Mouse (Mus musculus): ENCODE results near the gene Ush2a.

The Ush2a gene

DNA sequence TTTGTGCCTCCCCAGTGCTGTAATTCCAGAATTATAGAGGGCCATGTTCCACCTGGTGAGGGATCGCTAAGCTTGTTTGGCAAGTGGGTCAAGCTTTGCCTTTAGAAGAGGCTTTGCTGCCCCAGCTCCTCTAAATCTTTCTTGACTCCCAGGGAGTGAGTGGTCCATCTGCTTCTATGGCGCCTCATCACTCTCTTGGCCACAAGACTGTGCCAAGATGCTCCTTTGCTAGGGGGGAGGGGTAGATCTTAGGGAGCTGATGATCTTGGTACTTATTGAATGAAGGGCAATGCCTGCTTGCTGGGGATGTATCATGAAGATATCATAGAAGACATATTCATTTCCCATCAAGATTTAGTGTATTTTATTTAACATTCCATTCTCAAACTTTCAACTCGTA lies 279.7 kb downstream of the Ush2a start:
- ATAC-seq (ENCODE audit: low TSS enrichment), result no peak

DNA sequence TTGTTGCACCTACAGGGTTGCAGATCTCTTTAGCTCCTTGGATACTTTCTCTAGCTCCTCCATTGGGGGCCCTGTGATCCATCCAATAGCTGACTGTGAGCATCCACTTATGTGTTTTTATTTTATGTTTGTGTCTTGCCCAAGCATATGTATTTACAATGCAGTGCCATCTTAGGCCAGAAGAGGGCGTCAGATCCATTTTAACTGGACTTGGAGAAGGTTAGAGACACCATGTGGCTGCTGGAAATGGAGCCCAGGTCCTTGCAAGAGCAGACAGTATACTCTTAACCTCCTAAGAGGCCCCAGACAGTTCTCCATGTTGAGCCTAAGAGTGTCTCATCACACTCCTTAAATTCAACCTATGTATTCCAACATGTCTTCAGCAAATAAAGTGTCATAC lies 281.5 kb downstream of the Ush2a start:
- no peak for ATAC-seq (ENCODE audit: low TSS enrichment)

DNA sequence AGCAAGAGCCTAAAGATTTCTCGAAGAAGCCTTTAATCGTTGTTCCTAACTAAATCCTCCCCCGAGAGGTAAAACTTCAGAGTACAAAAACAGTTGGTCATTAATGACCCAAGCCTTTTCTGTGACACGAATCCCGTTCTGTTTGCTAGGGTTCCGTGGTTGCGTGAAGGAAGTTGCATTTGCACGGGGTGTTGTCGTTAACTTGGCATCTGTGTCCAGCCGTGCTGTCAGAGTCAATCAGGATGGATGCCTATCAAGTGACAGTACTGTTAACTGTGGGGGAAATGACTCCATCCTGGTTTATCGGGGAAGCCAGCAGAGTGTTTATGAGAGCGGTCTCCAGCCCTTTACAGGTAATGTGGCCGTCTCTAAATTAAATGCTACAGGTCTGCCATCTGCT lies 287.9 kb downstream of the Ush2a start:
- no peak for ATAC-seq (ENCODE audit: low TSS enrichment)

DNA sequence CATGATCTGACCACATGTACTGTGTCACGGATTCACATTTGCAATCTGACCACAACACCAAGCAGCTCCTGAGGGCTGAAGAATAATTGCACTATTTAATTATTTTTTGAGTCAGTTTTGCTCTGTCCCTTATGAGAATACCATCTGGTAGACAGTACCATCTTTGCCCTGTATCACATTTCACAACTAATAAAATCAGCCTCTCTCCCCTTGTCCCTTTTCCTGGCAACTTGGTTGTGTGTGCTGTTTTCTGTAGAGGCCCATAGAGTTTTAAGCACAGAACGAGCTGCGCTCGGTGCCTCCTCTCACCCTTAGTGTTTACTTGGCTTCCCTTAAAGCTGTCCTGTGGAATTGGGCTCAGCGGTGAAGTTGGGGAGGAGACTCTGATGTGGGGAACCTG lies 290.0 kb downstream of the Ush2a start:
- ATAC-seq (ENCODE audit: low TSS enrichment), result no peak

DNA sequence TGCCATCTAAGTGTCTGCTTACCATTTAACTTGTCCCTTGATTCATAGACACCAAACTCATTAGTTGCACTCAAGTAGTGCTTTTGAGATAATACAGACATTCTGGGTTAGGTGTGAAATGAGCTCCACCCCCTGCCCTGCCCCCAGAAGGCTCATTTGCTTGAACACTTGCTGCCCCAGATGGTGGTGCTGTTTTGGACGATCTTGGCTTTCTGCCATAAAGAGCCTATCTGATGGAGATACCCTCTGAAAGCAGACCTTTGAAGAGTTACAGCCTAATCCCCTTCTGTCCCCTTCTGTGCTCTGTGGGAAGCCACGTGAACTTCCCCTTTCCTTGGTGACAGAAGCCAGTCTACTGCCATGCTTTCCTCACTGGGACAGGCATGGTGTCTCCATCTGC lies 297.1 kb downstream of the Ush2a start:
- no peak for ATAC-seq (ENCODE audit: low TSS enrichment)

DNA sequence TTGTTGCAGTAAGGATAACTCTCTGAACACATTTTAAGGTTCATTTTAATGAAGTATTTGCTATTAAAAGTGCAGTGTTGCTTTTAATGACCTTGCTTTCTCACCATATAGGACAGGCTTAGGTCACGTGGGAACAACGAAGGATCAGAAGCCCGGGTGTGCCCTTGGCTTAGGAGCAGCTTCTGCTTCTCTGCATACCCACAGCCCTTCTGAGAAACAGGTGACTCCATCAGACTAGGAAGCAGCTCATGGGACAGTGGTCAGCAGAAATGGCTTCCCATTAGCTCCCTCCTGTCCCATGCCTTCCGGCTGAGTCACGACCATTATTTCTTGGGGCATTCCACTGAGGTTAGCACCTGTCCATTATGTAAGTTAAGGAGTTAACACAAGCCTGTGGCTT lies 304.4 kb downstream of the Ush2a start:
- no peak for ATAC-seq (ENCODE audit: low TSS enrichment)

DNA sequence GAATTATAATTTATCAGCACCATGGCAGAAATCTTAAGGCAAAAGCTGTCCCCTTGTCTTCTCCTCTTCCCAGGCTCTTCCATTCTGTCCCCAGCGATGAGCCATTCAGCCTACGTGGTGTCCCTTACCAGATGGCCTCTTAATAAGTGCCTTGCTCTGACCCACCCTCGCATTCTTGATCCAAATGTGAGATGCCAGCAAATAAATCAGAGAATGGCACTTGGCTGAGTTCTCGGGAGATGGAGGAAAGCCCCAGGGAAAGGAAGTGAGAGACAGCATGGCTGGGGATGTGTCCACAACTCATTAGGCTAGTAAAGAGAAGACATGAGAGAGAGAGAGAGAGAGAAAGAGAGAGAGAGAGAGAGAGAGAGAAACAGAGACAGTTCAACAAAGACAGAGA lies 305.7 kb downstream of the Ush2a start:
- ATAC-seq (ENCODE audit: low TSS enrichment), result no peak

DNA sequence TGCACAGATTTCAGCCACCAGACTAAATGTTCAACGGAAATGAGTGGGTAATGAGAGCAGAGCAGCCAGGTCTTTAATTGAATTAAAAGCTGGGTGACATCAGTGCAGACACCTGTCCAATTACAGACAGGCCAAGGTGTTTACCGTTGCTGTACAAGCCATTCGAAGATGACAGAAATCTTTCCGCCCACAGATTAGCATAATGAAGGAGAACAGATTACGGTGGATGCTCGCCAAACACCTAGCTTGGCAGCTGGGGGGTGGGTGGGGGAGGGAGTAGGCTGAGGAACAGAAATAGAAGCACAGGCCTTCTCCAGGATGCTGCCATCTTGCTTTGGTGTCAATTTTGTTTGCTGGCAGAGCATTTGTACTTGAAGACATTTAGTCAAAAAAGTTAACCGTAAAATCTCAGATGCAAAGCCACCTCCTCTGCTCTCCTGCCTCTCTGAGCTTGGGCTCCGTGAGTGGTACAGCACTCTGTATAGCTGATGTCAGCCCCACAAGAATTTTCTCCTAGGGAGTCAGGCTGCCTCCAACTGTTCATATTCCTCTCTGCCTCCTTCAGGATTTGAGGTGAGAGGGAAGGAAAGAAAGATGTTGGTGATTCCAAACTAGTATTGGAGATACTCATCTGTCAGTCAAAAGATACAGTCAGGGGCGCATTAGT lies 306.6 kb downstream of the Ush2a start:
- ATAC-seq (ENCODE audit: low TSS enrichment), result peak; percentile 92

DNA sequence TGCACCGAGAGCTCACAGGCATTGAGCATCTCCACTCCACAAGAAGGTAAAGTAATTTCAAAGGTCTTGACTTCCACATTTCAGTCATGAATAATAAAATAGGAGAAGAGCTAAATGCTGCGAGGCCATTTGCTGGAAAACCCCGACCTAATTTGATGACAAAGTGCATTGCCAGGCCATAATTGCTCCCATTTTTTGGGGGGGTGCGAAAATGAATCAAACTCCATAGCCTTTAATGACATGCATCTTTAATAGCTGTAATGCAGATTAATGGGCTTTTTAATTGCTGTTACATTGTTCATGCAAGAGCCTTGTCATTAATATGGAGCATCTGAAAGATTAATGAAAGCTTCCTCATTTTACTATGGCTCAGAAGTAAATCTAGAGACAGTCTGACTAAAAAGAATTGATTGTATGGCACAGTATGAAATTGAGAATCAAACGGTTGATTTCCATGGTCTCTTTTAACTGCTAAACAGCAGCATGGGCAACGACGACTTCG lies 314.5 kb downstream of the Ush2a start:
- no peak for ATAC-seq (ENCODE audit: low TSS enrichment)

DNA sequence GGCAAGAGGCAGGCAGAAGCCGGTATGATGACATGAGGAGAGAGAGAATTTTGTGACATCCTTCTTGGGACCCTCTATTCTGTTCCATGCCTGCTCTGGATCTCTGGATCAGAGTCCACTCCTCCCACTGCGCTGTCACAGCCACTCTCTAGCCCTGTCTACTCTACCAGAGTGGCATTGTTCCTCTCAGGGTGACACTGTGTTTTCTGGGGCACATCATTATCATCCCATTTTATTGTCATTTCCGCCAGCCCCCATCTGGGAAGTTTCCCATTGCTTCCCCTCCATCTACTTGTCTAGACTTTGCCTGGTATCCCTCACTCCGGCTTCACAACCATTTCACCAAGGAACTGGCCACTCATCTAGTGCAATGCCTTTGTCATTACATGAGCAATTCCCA lies 315.6 kb downstream of the Ush2a start:
- ATAC-seq (ENCODE audit: low TSS enrichment), result no peak

DNA sequence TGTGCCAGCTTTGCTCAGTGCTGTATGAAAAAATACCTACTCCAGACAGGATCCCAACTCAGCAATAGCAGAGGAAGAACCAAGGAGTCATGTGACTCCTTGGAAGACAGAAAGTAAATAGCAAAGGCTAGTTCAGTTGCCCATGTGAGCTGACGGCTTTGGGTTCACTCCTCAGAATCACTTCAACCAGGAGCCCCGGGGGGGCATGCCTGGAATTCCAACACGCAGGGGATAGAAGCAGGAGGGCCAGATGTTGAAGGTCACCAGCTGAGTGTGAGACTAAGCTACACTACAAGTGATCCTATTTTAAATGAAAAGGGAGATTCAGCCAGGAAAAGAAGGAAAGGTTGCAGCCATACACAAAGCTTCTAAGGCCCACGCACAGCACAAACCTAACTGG lies 319.3 kb downstream of the Ush2a start:
- ATAC-seq (ENCODE audit: low TSS enrichment), result no peak

DNA sequence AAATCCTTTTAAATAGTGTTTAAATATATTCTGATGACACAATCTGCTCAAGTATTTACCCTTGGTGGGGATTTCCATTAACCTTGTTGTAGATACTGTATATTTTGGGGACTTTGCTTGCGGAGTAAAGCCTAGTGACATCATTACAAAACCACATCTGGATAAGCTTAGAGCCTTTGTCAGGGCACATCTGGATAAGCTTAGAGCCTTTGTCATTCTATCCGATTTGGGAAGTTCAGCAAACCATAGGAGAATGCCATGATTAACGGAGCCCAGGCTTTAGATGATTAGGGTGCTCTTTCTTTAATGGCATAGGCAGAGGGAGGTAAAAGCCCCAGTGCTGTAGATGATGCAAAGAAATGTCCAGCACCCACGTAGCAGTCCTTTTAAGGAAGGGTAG lies 333.4 kb downstream of the Ush2a start:
- no peak for ATAC-seq (ENCODE audit: low TSS enrichment)

DNA sequence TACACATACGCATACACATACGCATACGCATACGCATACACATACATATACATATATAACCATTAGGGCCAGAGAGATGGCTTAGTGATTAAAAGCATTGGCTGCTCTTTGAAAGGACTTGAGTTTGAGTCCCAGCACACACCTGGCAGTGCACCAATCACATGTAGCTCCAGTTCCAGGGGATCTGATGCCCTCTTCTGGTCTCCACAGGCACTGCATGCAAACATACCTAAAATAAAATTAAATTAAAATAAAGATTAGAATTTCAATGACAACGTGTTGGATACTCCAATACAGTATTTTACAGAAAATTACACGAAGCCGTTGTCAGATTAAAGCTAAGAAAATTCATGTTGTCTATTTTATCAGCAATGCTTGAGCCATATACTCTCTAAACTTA lies 336.2 kb downstream of the Ush2a start:
- ATAC-seq (ENCODE audit: low TSS enrichment), result no peak

DNA sequence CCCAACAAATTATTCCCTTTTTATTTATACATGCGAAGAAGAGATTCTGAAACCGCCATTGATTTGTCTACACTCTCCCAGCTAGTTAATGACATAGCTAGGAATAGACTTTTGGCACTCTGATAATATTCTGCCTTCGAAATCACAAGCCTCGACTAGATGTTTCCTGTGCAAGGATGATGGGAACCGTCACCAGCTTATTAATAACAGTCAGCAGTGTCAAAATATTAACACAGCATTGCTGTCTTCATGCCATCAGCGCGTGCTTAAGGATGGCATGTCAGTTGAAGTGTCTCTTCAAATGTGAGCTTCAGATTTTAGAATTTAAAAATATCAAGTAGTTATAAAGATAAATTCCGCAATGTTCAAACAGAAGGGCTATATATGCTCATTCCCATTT lies 337.3 kb downstream of the Ush2a start:
- ATAC-seq (ENCODE audit: low TSS enrichment), result no peak

DNA sequence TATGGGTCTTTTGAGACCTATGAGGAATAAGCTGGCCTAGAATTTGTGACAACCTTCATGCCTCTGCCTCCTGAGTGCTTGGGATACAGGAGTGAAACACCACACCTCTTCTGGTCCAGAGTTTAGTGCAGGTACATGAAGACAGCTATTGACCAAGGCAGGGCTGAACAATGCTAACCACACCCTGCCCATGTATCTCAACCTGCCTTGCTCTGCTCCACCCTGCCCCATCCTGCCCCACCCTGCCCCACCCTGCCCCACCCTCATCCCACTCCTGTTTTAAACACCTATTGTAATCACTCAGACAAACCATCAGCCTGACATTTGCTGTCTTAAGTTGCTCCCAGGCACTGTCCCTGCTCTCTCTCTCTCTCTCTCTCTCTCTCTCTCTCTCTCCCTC lies 344.6 kb downstream of the Ush2a start:
- ATAC-seq (ENCODE audit: low TSS enrichment), result no peak

DNA sequence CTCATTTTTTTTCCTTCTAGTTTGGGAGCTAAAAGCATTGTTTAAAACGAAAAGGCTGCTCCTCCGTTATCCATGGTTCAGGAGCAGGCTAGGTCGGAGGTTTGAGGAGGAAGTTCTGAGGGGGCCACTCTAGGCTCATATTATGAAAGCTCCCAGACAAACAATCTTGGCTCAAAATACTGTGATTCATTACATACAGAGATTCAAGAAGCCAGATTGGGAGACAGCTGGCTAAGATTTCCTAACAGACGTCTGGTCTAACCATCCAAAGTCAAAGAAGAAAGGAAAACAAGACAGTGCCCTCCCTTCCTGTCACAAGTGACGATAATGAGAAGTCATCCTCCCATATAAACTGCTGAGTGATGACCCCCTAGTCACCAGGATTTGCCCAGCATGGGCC lies 354.7 kb downstream of the Ush2a start:
- ATAC-seq (ENCODE audit: low TSS enrichment), result no peak

DNA sequence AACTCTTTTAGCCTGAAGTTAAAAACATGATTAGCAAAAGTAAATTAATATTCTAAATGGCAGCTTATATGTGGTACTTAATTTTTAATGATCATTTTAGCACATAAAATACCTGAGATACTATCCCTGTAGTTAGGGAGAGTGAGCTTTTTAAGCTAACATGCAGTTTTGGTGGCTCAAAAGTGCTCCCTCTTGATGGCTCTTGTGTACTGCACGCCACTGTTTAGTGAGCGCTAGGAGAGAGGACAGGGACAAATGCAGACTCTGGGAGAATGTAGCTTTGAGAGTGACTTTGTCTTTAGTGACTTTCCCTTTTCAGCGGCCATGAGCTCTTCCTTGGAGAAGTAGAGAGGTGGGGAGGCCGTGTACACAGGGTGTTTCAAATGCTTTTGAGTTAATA lies 371.9 kb downstream of the Ush2a start:
- ATAC-seq (ENCODE audit: low TSS enrichment), result peak; percentile 98

DNA sequence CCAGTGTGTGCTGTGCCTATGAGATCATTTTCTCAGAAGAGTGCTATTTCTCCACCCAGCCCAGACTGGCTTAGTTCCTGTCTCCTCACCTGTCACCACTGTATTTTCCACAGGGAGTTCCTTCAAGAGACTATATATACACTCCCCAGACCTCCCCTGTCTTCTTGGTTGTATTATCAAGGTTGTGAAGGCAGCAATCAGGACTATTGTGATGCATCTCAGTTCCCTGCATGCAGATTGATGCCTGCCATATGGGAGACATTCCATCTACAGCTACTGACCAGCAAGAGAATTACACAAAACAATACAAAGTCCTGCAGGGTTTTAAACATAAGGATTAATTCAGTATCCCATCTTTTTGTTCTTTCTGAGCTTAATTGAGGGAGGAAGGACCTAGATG lies 377.8 kb downstream of the Ush2a start:
- no peak; the same call in 1 of the 2 replicates for ATAC-seq (ENCODE audit: low TSS enrichment)

DNA sequence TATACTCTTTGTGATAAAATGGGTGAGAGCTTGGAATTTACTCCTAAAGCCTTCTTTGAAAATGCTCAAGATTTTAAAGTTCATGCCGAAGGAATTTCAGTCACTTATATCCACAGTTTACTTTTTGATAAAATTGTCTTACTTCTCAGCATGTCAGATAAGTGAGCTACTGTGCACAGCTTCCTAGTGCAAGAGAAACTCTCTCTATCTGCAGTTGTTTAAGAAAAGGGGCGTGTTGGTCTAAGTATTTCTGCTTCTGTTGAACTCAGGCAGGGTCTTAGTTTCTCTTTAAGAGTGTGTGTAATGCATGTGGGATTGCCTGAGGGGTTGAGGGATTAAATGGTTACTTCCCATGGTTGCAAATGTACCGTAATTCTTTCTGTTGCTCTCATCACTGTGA lies 381.3 kb downstream of the Ush2a start:
- no peak for ATAC-seq (ENCODE audit: low TSS enrichment)

DNA sequence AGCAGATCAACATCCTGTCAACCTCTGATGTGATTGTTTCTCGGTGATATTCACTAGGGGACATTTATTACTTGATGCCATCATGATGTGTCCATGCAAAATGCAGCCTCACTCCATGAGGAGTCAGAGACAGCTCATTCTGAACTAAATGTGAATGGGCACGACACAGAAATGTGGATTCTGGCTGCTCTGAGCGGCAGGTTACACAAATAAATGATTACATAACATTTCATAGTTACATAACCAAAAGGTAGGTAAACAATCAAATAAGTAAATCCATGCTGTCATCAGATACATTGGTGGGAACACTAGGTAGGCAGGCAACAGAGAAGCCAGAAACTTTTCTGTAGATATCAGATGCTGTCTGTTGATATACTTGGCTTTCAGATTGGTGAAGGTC lies 391.2 kb downstream of the Ush2a start:
- ATAC-seq (ENCODE audit: low TSS enrichment), result no peak

DNA sequence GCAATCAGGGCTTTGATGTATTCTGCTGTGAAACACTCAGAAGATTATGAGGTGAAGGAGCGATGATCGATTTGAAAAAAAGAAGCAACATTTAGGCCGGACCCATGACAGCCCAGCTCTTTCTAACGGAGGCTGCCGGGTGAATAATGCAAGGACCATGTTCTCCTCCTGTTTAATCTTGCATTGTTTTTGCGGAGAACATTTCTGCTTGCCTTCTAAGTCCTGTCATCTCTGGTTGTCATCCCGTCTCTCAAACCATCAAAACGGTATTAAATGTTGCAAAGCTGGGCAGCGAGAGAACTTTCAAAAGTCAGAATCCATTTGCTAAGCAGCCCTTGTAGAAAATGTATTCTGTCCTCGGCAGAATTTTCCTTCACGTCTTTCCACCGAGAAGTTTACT lies 394.3 kb downstream of the Ush2a start:
- ATAC-seq (ENCODE audit: low TSS enrichment), result no peak

DNA sequence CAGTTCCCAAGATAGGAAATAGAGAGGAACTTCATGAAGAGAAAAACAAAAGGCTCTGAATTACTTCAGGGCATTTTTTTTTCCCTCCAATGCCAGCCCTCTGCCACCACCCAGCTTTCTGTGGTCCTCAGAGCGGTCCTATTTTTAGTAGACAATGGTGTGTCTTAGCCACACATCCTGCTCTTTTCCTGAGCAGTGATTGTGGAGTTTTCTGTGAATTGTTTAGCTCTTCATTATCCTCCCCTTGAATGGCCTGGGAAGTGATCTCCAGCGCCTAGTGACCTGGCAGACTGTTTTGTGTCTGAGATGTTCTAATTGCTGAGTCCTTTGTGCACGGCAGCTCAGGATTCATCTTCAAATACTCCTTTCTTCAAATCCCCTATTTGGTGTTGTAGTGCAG lies 397.3 kb downstream of the Ush2a start:
- no peak for ATAC-seq (ENCODE audit: low TSS enrichment)

DNA sequence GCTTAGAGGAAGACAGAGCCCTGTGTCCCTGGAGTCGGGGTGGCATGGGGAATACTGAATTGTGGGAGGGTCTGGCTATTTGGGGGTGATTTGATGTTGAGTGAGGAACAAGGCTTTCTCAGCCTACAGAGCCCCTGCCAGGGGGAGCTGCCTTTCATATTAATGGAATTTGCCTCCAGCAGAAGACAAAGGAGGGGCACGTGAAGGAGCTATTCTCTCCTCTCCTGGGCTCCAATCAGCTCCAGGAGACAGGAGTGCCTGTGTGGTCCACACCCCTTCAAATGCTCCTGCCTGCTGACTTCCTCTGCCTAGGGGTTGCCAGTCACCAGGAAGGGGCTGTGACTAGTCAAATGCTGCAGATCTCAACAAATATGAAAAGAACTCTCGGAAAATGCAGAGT lies 398.5 kb downstream of the Ush2a start:
- ATAC-seq (ENCODE audit: low TSS enrichment), result no peak

DNA sequence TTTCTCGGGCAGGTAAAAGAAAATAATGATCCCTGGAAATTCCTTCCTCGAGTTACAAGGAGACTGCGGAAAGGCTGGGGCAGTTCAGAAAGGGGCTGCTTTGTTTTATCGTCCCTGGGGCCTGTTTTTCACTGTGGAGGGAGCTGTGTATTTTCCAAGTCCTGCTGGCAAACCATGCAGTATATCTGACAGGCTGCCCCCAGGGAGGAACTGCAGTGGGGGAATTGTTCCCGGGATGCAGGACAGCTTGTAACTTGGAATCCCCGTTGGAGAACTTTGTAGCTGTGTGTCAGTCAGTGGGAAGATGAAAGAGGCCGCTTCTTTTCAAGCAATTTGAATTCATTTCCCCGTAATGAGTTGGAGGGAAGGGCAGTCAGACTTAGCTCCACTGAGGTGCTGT lies 399.1 kb downstream of the Ush2a start:
- ATAC-seq (ENCODE audit: low TSS enrichment), result no peak
